Mouse (Mus musculus) granulocyte monocyte progenitor cell, adult 5-6 weeks (primary cell): ENCODE data around the gene Ttyh2. TPM values are rescaled to one million over a fixed set of nuclear protein-coding genes. Genes with fewer than 3 reads are reported as not detected.

ENCODE experiments used
- ATAC-seq: replicated peaks from 2 replicates; pipeline ENCODE4 v1.8.0; 2016; ENCODE audit warnings: mild to moderate bottlenecking, moderate TSS enrichment, inconsistent platforms; ENCODE audit not compliant: poor library complexity, severe bottlenecking
- total RNA-seq, 2 experiments: library from RNA; stranded (forward) in 1 of 2; stranded (reverse) in 1 of 2; fragments of 200-712, 200-1000 nt in 1 of 2; fragments of >200 nt in 1 of 2; fragmentation: Nextera tagmentation in 1 of 2; gene quantifications; 2 replicates each; pipeline ENCODE4 v1.2.3; 2014 to 2017

Ttyh2 gene
- total RNA-seq (2014; fragmentation: Nextera tagmentation) (6.5 and 8.7 TPM in 2 replicates), total RNA-seq (2017) (4.0 and 4.9 TPM in 2 replicates)

DNA sequence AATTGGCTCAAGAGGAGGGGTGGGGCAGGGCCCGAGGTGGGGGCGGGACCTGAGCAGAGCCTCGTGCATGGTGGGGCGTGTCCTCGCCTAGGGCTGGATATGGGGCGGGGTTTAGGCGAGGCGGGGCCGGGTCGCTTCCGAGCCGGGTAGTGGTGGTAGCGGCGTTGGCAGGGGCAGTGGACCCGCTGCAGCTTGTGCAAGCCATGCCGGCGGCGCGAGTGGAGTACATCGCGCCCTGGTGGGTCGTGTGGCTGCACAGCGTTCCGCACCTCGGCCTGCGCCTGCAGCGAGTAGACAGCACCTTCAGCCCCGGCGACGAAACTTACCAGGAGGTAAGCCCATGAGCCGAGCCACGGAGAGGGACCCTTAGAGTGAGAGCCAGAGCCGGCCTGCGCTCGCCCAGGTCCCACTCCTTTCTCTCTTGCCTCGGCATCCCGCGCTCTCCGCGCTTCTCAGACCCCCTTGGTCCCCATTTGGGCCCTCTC lies at the start of gene Ttyh2:
TSS of gene Ttyh2 (plus strand) at position 91 of the 485 bp plus-strand sequence.
- peak; percentile 83 for ATAC-seq

DNA sequence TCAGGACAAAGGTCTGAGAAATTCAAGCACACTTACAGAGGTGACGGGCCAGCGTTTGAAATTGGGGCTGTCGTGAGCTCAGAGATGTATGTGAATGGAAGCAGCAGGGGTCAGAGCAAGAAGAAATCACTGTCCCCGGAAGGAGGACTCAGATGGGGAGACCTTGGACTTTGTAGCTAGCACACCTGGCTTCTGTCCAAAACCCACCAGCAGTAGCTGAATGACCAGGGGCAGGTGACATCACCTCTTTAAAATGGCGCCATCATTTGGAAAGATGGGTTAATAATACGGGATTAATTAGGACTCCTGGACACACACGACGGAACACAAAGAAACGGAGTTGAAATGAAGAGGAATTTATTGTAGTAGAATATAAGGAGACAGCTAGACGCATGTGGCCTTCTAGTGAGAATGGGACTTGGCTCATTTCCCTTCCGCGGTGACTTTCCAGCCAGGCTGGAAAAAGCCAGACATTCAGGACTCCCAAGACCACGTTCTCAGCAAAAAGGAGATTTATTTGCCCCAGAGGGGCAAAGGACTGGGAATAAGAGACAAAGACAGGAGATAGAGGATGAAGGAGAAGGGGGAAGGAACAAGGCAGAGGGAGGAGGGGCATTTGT lies 49.0 kb upstream of the Ttyh2 start:
- ATAC-seq: no peak

DNA sequence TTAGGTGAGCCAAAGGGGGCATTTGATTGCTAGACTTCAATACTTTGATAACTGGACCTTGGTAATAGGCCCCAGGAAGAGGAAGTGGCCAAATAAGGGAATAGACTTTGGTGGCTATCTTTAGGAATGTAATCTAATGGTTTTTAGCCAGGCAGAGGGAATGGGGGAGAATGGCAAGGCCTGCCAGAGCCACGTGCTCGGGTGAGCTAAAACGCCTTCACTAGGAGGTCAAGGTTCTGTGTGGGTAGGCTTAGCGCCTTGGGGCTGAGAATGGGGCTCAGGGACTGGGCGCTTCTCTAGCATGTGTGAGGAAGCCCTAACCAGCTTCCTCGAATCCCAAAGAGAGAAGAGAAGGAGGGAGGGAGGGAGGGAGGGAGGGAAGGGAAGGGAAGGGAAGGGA lies 48.2 kb upstream of the Ttyh2 start:
- ATAC-seq: no peak

DNA sequence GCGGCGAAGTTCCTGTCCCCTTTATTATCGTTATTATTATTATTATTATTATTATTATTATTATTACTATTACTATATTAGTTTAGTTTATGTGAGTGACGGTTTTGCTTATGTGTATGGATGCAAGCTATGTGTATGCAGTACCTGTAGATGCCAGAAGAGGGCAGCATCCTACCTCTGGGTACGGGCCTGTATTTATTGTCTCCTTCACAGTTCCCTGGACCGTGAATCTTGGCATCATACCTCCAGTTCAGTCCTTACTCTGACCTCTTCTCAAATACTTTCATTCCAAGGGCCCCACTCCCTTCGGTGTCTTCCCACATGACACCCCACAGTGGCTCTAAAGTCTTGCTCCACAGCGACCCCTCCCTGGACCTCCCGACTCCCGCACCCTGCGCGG lies 47.2 kb upstream of the Ttyh2 start:
- no peak for ATAC-seq

DNA sequence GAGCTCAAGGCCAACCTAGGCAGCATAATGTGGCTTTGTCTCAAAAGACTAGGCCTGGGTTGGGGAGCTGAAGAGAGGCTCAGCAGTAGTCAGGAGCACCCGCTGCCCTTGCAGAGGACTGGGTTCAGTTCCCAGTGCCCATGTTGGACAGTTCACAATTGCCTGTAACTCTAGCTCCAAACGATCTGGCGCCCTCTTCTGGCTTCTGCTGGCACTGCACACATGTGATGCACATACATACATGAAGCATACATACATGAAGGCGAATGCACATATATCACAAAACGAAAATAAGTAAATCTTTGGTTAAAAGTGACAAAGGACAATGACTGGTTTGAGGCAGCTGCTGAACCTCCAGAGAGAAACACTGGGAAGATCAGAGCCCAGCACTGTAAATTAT lies 45.2 kb upstream of the Ttyh2 start:
- no peak for ATAC-seq

DNA sequence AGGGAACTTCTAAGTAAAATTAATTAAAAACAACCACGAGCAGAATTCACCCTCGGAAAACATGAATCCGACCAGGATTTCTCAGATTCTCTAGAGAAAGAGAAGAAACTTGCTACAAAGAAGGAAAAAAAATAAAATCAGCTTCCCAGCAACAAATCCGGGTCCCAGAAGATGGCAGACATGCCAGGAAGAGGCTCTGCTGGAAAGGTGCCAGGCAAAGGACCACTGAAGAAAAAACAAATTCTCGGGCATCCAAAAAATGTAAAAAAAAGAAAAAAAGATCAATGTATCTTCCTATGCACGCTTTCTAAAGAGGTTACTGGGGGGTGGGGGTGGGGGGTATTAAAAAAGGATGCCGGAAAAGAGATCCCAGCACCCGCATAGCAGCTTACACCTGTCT lies 43.0 kb upstream of the Ttyh2 start:
- ATAC-seq: no peak

DNA sequence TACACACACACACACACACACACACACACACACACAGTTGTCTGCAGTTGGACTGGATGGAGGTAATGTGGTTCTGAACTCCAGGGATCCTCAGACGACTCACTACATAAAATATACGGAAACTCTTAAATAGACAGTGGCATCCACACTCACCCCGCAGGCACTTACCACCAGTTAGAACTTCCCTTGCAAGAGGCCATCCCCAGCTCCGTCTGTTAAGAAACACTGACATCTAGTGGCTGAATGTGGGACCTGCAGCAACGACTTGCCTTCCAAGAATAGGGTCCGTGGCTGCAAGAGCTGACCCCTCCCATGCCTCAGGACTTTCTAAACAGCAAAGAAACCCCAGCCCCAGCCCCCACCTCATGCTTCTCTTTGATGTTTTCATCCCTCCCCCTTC lies 38.9 kb upstream of the Ttyh2 start:
- peak; percentile 91 for ATAC-seq

DNA sequence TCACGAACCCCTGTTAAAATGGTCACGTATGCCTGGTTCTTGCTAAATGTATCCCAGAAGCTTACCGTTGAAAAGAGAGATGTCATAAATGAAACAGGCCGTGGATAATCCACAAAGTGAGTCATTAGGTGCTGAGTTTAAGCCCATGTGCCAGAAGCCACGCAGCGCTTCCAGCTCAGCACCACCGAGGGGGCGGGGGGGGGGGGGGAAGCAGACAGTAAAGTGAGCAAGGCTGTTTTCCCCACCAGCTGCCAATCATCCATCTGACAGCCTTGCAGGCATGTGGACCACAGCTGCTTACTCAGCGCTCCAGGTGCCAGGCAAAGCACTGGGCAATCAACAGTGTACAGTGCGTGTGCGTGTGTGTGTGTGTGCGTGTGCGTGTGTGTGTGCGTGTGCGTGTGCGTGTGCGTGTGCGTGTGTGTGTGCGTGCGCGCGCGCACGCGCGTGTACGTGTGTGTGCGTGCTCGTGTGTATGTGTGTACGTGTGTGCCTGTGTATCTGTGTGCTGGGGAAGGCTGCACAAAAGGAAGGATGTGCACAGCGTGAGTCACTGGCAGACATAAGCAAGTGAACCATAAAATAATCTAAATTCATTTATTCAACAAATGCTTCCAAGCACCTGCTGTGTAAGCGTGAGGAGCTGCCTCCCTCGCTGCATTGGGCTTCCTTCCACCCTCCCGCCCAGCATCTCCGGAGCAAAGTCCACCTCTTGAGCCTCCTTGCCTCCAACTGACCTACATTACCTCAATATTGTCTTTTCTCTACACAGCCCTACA lies 38.3 kb upstream of the Ttyh2 start:
- no peak for ATAC-seq

DNA sequence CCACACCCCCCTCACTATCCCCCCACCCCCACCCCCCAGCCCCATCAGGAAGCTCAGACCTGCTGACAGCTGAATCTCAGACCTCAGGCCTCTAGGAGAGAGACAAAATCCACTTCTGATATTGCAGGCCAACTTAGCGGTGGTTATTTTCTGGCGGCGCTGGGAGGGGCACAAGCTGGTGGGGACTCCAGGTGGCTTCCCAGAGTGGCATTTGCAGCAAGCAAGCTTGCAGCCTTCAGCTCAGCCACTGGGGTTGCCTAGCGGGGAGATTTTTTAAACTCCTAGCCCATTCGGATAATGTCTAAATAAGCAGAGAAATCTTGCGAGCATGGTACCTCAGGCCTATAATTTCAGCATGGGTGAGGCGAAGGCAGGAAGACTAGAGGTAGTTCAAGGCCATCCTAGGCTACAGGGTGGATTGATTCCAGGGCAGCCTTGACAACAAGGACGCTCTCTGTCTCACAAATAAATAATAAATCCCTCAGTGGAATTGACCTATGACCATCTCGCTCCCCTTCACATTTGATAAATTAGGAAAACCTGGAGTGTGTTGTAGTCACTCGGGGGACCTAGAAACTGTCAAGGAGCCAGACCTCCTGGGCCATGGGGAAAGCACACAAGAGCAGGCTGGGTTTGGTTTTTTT lies 36.5 kb upstream of the Ttyh2 start:
- ATAC-seq: no peak

DNA sequence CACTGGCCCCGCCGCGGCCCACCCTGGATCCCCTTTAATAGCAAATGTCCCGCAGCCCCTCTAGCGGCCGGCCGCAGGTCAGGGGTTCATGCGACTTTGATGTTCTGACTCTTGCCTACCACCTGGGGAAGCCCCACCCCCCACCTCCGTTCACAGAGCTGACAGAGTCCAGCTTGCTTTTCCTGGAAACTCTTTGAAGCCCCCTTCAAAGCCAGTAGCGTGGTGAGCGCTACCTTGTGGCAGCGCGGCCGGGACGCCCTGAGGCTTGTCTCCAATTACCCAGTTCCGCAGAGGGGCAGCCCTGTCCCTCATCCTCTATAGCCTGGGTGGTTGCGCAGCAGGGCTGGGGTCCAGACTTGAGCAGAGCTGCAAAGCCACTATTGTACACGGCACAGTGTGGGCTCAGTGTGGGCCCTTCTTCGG lies 35.5 kb upstream of the Ttyh2 start:
- no peak for ATAC-seq

DNA sequence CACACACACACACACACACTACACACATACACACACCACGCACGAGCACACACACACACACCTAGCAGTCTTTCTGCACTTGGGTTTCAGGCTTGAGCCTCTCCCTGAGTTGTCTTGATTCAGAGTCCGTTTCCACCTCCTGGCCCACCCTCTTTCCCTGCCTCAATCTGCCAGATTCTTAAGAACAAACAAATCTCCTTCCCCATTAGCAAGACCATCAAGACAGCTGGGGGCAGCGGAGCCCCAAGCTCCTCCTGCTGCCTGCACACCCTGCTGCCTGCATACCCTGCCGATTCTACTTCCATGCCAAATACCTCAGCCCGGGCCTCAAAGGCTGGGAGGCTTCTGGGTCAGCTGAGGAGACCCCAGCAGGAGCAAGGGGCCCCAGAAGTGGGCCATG lies 34.6 kb upstream of the Ttyh2 start:
- ATAC-seq: no peak

DNA sequence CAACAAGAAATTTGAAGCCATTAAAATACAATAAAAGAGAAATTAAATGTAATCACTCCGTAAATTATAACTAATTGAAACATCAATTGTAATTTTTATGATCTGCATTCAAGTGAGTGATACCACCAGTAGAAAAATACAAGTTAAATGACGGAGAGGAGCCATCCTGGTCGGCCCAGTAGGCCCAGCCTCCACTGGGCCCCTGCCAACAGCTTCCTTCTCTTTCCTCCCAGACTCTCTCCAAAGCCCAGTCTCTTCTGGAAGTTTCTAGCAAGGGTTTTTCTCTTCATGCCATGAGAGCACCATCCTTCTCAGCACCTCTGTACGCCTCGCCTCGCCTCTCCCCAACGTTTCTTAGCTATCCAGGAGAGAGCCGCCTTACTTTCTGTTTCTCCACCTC lies 34.1 kb upstream of the Ttyh2 start:
- no peak for ATAC-seq

DNA sequence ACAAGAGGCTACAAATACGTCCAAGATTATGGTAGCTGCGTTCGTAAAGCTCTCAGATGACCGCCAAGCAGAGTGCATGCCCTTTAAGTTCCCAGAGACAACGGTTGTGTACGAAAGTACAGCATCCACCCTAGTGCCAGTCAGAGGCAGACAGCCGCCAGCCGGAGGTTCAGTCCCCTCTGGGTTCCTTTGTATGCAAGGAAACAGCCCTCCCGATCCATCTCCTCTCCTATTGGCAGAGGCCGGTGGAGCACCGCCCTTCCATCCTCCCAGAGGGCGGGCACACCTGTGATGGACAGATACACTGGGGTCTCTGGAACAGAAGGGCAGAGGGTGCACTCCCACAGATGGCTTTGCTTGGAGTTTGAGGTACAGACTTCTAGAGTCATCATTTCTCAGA lies 33.0 kb upstream of the Ttyh2 start:
- no peak for ATAC-seq

DNA sequence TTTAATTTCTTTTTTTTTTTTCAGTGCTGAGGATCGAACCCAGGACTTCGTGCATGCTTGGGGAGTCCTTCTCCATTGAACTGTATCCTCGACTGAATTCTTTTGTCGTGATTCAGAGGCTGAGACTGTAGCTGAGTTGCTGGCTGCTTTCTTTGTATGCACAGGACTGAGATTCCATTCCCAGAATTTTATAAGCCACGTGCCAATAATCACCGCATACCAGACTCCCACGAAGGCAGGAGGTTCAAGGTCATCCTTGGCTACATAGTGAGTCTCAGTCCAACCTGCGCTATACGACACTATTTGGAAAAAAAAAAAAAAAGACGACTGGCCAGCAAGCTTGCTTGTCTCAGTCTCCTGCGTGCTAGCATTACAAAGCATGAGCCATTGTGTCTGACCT lies 32.3 kb upstream of the Ttyh2 start:
- no peak for ATAC-seq

DNA sequence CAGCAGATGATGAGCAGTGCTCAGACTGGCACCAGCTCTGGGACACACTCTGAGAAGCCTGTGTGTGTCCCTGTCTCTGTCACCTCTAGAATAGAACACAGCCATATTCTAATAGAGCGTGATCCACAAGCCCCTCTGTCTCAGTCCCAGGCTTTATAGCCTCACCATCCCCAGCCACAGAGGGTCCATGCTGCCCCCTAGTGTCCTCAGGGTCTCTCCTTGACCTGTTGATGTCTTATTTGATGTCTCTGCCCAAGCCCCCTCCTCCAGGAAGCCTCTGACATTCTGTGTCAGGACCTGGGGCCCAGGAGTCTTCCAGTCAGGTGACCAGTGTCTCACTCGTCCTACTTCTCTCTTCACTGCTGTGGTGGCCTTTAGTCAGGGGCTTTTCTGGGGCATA lies 31.1 kb upstream of the Ttyh2 start:
- ATAC-seq: no peak

DNA sequence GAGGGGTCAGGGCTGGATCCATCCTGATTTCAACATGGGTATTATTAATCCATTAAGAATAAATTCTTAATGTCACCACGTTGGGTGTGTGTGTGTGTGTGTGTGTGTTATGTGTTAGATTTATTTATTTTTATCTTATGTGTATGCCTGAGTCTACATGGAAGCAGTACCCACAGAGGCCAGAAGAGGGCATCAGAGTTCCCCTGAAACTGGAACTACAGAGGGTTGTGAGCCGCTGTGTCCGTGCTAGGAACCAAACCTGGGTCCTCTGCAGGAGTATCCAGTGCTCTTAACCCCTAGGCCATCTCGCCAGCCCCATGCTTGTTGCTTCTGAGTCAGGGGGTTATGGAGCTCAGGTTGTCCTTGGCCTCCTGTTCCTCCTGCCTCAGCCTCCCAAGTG lies 25.7 kb upstream of the Ttyh2 start:
- no peak for ATAC-seq

DNA sequence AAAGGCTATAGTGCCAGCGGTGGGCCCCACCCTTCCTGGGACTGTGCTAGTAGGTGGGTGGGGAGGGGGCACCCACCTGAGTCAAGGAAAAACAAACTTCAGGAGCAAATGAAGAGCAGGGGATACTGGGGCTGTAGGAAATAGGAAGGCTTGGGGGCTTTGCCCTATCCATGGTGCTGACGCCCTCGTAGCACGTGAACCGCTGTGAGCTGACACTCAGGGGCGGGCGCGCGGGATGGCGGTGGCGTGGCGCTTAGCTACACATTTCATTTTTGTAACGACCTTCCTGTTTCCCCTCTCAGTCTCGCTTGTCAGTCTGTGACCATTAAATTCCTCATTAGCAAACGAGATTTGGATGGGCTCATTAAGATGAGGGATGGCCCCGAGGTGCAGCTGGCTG lies 22.7 kb upstream of the Ttyh2 start:
- peak; percentile 59 for ATAC-seq

DNA sequence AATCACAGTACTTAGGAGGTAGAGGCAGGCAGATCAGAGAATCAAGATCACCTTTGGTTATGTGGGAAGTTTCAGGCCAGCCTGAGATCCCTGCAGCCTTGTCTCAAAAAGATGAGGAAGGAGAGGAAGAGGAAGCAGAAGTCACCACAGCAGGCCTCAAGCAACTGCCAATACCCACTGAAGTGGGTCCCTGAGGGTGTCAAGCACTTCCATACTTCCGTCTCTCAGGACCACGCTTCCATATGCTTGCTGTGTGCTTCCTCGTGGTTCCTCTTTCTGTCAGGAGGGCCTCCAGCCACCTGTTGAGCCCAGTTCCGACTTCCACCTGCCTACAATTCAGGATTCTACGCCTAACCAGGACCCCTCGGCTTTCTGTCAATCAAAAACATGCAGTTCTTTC lies 21.6 kb upstream of the Ttyh2 start:
- peak; percentile 57 for ATAC-seq

DNA sequence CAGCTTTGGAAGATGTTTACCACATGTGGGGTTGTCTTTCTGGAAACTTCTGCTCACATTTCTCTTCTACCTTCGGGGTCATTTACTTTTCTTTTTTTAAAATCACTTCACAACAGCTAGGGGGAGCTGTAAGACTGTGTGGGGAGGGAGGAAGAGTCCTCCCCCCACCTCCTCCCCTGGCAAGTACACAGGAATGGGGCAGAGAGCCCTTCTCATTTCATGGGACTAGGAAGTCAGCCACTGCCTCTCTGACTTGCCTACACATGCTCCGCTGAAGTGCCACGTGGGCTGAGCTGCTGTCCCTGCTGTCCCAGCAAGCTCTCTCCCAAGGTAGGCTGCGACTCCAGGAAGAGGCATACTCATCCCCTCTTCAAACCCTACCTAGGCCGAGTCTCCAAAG lies 20.7 kb upstream of the Ttyh2 start:
- ATAC-seq: no peak

DNA sequence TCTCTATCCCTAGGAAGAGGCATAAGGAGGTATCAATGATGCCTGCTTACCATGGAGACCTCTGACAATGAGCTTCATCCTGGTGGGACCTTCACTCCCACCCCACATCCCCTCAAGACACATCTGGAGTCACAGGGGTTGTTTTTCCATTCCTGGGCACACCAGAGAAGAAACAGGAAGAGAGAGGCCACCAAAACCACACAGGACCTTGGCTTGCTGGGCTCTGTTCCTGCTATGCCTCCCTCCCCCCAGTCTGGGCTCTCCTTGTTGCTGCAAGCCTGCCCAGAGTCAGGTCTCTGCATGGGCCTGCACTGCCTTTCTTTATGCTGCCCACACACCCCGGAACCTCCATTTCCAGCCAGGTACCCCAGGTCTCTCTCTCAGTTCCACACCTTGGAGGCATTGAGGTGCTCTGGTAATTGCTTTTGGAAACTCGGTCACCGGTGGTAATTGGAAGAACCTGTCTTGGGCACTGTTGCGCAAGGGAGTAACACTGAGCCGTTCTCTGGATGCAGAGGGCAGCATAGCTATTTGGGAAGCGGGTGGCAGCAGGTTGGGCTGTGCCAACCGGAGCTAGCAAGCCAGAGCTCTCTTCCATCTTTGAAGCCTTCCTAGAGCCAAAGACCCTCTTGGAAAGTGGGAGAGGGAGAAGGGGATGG lies 19.8 kb upstream of the Ttyh2 start:
- ATAC-seq: peak; percentile 59
